7 mouse cellular contexts compared by ENCODE assay signal in the genomic region with DNA sequence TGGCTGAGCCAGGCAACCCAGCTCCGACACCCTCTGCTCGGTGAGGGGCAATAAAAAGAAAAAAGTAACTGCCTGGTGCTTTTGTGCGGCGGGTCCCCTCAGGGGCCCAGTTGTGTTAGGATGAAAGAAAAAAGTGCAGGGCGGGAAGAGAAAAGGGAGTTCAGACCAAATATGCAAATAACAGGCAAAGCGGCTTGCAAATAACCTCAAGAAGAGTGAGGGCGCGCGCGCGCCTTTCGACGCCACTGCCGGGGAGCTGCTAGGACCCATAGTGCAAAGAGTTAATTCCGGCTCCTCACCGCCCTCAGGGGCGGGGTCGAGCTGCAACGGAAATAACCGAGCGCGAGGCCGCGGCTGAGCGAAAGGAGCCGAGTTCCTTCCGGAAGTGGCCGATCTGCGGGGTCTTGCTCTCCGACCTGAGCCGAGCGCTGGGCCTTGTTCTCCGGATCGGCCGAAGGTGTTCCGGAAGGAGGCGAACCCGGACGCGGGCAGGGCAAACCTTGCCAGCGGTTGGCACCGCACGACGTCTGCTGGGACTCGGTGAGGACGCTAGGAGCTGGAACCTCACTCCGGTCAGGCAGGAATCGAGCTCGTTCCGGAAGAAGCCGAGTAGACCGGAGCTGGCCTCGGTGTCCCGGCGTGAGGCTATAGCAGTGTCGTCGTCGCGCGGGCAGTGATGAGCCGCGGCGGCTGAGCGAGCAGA. TPM values are rescaled to one million over a fixed set of nuclear protein-coding genes. Genes with fewer than 3 reads are reported as not detected.
DNase-seq lines count a peak whose midpoint lies in the region; ATAC-seq lines count a peak whose summit lies in the region.

A gene (plus strand): TSS at position 361 of the 703 bp plus-strand sequence.

- H3K9me3 ChIP-seq in intestine, embryonic 16.5 days (ENCODE audit: control insufficient read depth, low read length), result no peaks in the 10 kb centered on the region
- no peaks in the 10 kb centered on the region for H3K9me3 ChIP-seq in midbrain, embryonic 11.5 days (ENCODE audit: control insufficient read depth, low read length)

- under 1% methylated on average over 64 of the region's 64 CpGs for WGBS in intestine, embryonic 16.5 days
- under 1% methylated on average over 64 of the region's 64 CpGs for WGBS in midbrain, embryonic 11.5 days

- H3K4me1 ChIP-seq in intestine, embryonic 16.5 days (ENCODE audit: control insufficient read depth, insufficient read depth, low read length), result peaks cover 28% of the 10 kb centered on the region
- H3K4me1 ChIP-seq in midbrain, embryonic 11.5 days (ENCODE audit: control insufficient read depth, insufficient read depth, low read length), result peaks cover 15% of the 10 kb centered on the region

- peak within 1 kb of the TSS; percentile 86 for H3K9ac ChIP-seq in intestine, embryonic 16.5 days (ENCODE audit: low read depth, low read length)
- H3K9ac ChIP-seq in midbrain, embryonic 11.5 days (ENCODE audit: low read length), result peak within 1 kb of the TSS; percentile 95

- peak; percentile 93 for DNase-seq in adrenal gland, adult 8-10 months
- peak; percentile 98 for DNase-seq in embryo, embryonic 9.5 days (ENCODE audit: extremely low spot score)
- DNase-seq in gastrocnemius, postnatal 4 days (ENCODE audit: low spot score in 2 of 2), result peak; percentile 95 to 99
- peak; percentile 92 to 94 for DNase-seq in left cerebral cortex, postnatal 36 days (ENCODE audit: low spot score in 2 of 2)
- peak; percentile 100 for DNase-seq in midbrain, embryonic 11.5 days (ENCODE audit: low spot score, missing footprints)
- peak; percentile 95 for DNase-seq in skeletal muscle tissue, adult 2 months (ENCODE audit: low read depth, low spot score)

- peak; percentile 95 for ATAC-seq in intestine, embryonic 16.5 days
- ATAC-seq in midbrain, embryonic 11.5 days (ENCODE audit: low FRiP score), result peak; percentile 96

- H3K4me2 ChIP-seq in intestine, embryonic 16.5 days (ENCODE audit: low read depth, low read length), result peak within 1 kb of the TSS; percentile 74
- peak within 1 kb of the TSS; percentile 73 for H3K4me2 ChIP-seq in midbrain, embryonic 11.5 days

- peak within 1 kb of the TSS; percentile 92 for H3K27ac ChIP-seq in intestine, embryonic 16.5 days (ENCODE audit: low read length)
- H3K27ac ChIP-seq in midbrain, embryonic 11.5 days (ENCODE audit: low read depth, low read length), result peak within 1 kb of the TSS; percentile 95

- intact Hi-C loops in left cerebral cortex, postnatal 36 days (cut with DNase I), result loop anchor here (5.0 kb wide), 1 partner anchor 54 kb away; a partner anchor contains a TSS

- peaks cover 16% of the 10 kb centered on the region for H3K36me3 ChIP-seq in intestine, embryonic 16.5 days (ENCODE audit: control insufficient read depth, insufficient read depth, low read length)
- H3K36me3 ChIP-seq in midbrain, embryonic 11.5 days (ENCODE audit: control insufficient read depth, insufficient read depth, low read length), result peaks cover 10% of the 10 kb centered on the region

- no peaks in the 10 kb centered on the region for H3K27me3 ChIP-seq in intestine, embryonic 16.5 days (replicated peaks; ENCODE audit: control insufficient read depth, insufficient read depth, low read length)
- no peaks in the 10 kb centered on the region for H3K27me3 ChIP-seq in midbrain, embryonic 11.5 days (ENCODE audit: control insufficient read depth, insufficient read depth, low read length)

- H3K4me3 ChIP-seq in intestine, embryonic 16.5 days (ENCODE audit: low read length), result peak within 1 kb of the TSS; percentile 62
- peak within 1 kb of the TSS; percentile 98 for H3K4me3 ChIP-seq in midbrain, embryonic 11.5 days (ENCODE audit: low read depth, low read length)

RNA-seq across cellular contexts. Expression of the gene that starts here (rescaled TPM):
- total RNA-seq in adrenal gland, adult 8-10 months (2022), result 100 to 1,000 TPM in 2 of 4 experiments, 10 to 100 TPM in 2; 83.4 to 133 (median 102) TPM
- total RNA-seq in gastrocnemius, postnatal 4 days (2021), result 10 to 100 TPM; 61.1 to 69.8 TPM
- polyA plus RNA-seq in intestine, embryonic 16.5 days (2015; fragmentation: Nextera tagmentation; extraction: Ambion mirVana), result 119 and 130 TPM in 2 replicates
- total RNA-seq in left cerebral cortex, postnatal 36 days (2021), result 10 to 100 TPM; 43.9 to 52.0 TPM
- polyA plus RNA-seq in midbrain, embryonic 11.5 days (2014; fragmentation: Nextera tagmentation; extraction: Ambion mirVana), result 50.9 and 56.0 TPM in 2 replicates

Comparison
In these comparisons a context has a peak if more than half of its experiments do, and no peak if none do; other contexts are left out.
1. Peak in every context shown above with its lines: DNase-seq, ATAC-seq, H3K4me3 ChIP-seq and H3K27ac ChIP-seq.